Mouse (Mus musculus) heart, postnatal 14 days (tissue): ENCODE data around the gene Cebpzos. TPM values are rescaled to one million over a fixed set of nuclear protein-coding genes. Genes with fewer than 3 reads are reported as not detected.
A peak's percentile ranks its signal among the peaks of the same experiment; 100 is the strongest.

Experiments
- DNase-seq, 2 experiments: peaks; one replicate each; pipeline ENCODE4 v3.0.0; 2021 to 2022
- intact Hi-C: fragments of 180-260 bp; cut with DNase I; formaldehyde crosslinking; loops from one replicate; pipeline ENCODE4 v1.15.1; 2025
- long read RNA-seq, 2 experiments: library from polyadenylated mRNA; stranded (forward); transcript quantifications; one replicate each; pipeline ENCODE4 v2.0.0; 2021
- total RNA-seq, 2 experiments: library from RNA; stranded (reverse); gene quantifications; 2 replicates each; pipeline ENCODE4 v1.2.3; 2021

Gene Cebpzos
- 10 to 100 TPM; 46.0 to 47.5 TPM for total RNA-seq
- long read RNA-seq, experiment 1, transcript Cebpzos-202 (5 exons, 602 nt) = major isoform, 22 of 50 reads
- long read RNA-seq, experiment 1, transcript Cebpzos-201 (5 exons, 753 nt) = minor isoform, 8 of 50 reads
- long read RNA-seq, experiment 1, partial matches to known transcripts = 18 of 50 reads
- long read RNA-seq, experiment 1, other reads (novel, unspliced or antisense) = 2 of 50 reads
- long read RNA-seq, experiment 2, transcript Cebpzos-201 (5 exons, 753 nt) = minor isoform, 6 of 31 reads
- long read RNA-seq, experiment 2, transcript Cebpzos-202 (5 exons, 602 nt) = major isoform, 11 of 31 reads
- long read RNA-seq, experiment 2, partial matches to known transcripts = 14 of 31 reads
- long read RNA-seq, experiment 2, other reads (novel, unspliced or antisense) = 0 of 31 reads

- peak; percentile 81 to 84 for DNase-seq
- intact Hi-C loops = loop anchor here (2.0 kb wide), 1 partner anchor 34 kb away; the partner anchor contains the start of gene Eif2ak2
Measured at GRCm38 (mm10) chr17:78916369-78916813, at the start of gene Cebpzos. Cebpzos (plus strand) TSS chr17:78916500.

DNA sequence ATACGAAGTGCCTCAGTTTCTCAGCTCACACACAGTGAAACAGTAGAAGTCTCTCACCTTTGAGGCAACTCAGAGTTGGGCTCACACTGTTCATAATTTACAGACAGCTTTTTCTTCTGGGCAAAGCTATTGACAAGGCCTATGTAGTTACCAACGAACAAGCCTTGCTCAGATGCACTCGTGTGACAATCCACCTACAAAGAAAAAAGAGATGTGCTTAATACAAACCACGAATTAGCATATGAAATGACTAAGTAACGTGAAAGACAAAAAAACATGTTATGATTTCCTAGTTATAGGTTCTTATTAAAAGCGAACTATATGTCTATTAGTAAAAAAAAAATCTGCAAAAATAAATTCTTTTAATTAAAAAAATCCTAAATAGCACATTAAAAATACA is 42.4 kb upstream of the Cebpzos start:
- intact Hi-C loops = no loop called here
- DNase-seq = no peak

DNA sequence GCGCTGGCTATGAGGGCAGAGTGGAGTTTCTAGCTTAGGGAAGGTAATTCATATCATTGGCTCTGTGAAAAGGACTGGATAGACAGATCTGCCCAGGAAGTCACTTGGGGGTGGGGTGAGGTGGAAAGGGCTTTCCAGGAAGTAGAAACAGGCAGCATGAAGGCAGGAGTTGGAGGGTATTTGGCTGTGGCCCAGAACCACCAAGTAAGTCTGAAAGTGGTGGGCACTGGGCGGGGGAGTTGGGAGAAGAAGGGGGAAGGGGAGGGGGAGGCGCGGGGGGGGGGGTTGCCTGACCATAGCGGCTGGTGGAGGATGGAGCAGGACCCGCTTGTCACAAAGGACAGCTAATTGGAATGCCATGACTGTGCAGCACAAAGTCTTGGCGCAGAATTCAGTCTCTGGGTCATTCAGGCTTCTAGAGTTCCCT is 34.4 kb upstream of the Cebpzos start:
- DNase-seq = no peak

DNA sequence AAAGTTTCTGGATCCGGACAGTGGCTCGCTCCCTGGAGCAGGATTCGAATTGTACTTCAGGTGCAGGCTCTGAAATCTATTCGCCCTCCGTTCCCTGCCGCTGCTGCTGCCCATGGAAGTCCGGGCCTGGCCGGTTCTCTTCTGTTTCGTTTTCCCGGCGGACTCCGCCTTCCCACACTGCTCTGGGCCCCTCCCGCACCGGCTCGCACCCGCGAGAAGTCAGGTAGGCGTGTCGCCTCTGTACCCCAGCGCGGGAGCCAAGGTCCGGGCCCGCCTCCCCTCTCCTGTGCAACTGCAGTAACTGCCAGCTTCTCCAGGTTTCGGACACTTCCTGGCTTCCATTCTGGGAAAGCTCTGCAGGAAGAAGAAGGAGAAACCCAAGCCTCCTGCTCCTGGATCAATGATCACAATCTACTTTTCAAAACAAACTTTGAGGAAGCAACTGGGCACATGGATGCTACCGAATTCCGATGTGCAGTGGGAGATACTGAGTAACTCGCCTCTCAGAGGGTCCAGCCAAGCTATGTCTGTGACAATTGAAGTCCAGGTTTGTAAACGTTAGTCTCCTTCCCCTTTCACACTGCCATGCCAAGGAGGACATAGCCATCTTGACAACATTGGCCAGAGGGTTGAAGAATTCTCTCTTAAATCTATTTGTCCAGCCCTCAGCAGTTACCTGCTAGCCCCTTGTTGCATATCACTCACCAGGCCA is 33.7 kb upstream of the Cebpzos start, which contains the start of gene Eif2ak2:
Eif2ak2 (minus strand) TSS at position 173 of the 712 bp plus-strand sequence.
- DNase-seq = peak; percentile 82 to 88
- intact Hi-C loops = loop anchor here (2.0 kb wide), 1 partner anchor 34 kb away; the partner anchor contains the start of gene Cebpzos

More for the DNA sequence above, 34.4 kb upstream of the Cebpzos start:
- intact Hi-C loops = loop anchor here (2.0 kb wide), 1 partner anchor 35 kb away; the partner anchor contains the start of gene Cebpzos

DNA sequence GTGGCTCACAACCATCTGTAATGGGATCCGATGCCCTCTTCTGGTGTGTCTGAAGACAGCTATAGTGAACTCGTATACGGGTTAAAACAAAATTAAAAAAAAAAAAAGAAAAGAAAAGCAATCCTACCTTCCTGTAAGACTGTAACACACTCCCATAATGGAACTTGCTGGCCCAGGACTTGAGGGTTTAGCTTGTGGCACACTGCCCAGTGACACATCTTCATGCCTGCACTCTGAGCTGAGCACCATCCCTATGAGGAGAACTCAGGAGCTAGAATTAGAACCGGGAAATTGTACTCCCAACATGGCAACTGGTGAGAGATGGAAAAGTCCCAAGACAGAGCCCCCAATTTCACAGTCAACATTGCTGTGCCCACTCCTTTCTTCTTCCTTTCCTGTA is 33.0 kb upstream of the Cebpzos start:
- intact Hi-C loops = loop anchor here (2.0 kb wide), 1 partner anchor 34 kb away; the partner anchor contains the start of gene Cebpzos
- DNase-seq = no peak

DNA sequence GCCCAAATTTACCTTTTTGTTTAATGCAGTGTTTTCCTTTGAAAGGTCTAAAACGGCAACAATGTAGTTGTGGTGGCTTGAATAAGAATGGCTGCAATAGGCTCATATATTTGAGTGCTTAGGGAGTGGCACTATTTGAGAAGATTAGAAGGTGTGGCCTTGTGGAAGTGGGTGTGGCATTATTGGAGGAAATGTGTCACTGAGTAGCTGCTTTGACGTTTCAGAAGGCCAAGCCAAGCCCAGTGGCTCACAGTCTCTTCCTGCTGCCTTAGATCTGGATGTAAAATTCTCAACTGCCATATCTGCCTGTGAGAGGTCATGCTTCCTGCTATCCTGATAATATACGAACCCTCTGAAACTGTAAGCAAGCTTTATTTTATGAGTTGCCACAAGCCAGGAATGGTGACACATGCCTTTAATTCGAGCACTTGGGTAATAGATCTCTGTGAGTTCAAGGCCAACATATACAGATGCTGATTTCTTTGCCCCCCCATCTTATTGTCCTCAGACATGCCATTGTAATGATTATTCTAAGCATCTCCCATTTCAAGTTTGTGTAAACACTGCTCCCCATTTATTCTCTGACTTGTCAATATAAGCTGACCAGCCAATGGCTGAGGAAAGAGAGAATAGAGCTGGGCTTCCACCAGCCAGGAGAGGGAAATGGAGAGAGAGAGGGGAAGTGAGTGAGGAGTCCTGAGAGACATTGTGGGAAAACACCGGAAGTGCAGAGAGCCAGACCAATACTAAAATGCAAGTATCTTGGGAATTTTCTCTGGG is 30.8 kb upstream of the Cebpzos start:
- DNase-seq = no peak
- intact Hi-C loops = no loop called here

DNA sequence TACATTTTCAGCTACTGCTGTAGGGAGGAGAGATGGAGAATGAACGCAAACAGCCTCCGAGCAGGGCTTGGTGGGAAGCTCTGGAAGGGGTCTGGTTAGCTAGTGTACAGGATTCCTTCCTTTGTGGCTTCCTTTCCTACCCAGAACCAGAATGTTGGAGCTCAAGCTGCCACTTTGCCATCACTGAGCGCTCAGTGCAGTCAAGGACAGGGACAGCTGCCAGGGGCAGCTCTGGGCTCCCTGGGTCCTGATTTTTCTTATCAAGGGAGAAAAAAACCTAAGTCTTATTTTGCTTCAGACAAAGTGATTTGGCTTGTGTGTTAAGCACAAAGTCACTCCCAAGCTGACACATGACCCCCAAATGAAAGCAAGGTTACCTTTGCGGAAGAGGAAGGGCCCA is 27.7 kb upstream of the Cebpzos start:
- intact Hi-C loops = no loop called here
- DNase-seq = no peak

GRCm38 (mm10) chr17:78889184-78889583 is 27.1 kb upstream of the Cebpzos start:
- intact Hi-C loops = no loop called here
- DNase-seq = no peak

- no peak for DNase-seq
- intact Hi-C loops = no loop called here
Measured at GRCm38 (mm10) chr17:78891020-78891419, 25.3 kb upstream of the Cebpzos start.

DNA sequence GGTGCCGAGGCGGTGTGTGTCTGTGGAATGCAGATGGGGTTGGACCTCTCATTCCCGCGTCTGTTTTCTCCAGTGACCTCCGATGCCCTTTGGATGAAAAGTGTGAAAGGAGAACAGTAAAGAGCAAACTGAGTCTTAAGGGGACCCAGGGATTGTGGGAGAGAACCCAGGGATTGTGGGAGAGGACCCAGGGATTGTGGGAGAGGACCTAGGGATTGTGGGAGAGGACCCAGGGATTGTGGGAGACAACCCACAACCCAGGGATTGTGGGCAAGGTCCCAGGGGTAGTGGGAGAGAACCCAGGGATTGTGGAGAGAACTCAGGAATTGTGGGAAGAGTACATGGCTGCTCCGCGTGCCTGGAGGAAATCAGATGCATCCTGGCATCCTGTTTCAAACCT is 21.3 kb upstream of the Cebpzos start:
- intact Hi-C loops = no loop called here
- DNase-seq = no peak

- intact Hi-C loops = no loop called here
Measured at GRCm38 (mm10) chr17:78895394-78895793, 20.9 kb upstream of the Cebpzos start.

GRCm38 (mm10) chr17:78903158-78903557 is 13.1 kb upstream of the Cebpzos start:
- no peak for DNase-seq
- intact Hi-C loops = no loop called here

More at GRCm38 (mm10) chr17:78895394-78895793, 20.9 kb upstream of the Cebpzos start:
- peak; percentile 41 to 68 for DNase-seq

- intact Hi-C loops = no loop called here
- no peak for DNase-seq
Measured at GRCm38 (mm10) chr17:78906892-78907291, 9.4 kb upstream of the Cebpzos start, which contains the start of gene Sult6b1. Sult6b1 (minus strand) TSS chr17:78906992.

DNA sequence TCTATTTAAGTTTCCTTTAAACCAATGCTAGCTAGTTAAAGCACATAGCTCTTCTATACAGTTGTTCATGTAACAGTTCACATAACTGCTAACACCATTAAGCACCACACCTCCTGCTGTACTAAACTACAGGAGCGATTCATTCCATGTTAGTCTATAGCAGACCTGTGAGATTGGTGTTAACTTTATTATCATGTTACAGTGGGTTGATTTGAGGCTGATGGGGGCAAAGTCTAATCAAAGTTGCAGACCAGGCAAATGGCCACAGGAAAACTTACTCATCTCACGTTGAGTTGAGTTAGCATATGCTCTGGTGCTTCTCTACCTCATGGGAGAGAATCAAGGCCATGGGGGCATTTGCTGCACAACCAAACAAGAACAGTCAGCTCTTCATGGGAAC is 6.9 kb upstream of the Cebpzos start:
- no peak for DNase-seq
- intact Hi-C loops = no loop called here

DNA sequence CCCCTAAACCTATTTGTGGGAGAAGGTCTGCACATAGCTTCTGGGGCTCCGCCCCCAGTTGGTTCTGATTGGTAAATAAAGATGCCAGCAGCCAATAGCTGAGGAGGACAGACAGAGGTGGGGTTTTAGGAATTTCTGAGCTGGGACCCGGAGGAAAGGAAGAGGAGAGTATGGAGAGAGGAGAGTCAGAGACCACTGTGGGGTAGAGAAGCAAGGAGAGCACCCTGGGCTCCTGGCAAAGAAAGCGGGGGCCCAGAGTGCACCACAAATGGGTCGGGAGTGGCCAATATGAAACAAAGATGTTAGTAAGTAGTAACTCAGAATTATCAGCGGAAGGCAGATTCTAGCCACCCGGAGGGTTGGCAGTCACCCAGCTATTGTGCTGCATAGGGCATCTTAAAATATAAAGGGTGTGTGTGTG is 3.4 kb upstream of the Cebpzos start:
- intact Hi-C loops = no loop called here
- peak in 1 of 2 experiments; percentile 19 for DNase-seq

DNA sequence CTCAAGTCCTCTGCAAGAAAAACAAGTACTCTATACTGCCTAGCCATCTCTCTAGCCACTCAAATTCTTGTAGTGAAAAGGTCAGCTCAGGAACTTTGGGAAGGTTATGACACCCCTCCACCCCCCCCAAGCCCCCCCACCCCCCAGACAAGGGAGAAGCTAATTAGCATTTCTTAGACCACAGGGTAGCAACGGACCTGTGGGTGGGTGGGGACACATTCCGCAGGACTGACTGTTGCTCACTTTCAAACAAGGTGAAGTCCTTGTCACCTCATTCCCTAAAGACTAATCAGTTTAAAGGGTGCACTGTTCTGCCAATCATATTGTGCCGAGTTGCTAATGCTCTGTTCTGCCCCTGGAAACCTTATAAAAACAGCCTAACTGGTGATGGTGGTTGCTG is 2.4 kb upstream of the Cebpzos start:
- intact Hi-C loops = no loop called here
- no peak for DNase-seq

- no peak for DNase-seq
- intact Hi-C loops = loop anchor here (2.0 kb wide), 1 partner anchor 33 kb away; the partner anchor contains the start of gene Eif2ak2
Measured at GRCm38 (mm10) chr17:78915772-78916171, 528 bp upstream of the Cebpzos start.

GRCm38 (mm10) chr17:78916899-78917298 is 599 bp downstream of the Cebpzos start:
- intact Hi-C loops = loop anchor here (2.0 kb wide), 1 partner anchor 34 kb away; the partner anchor contains the start of gene Eif2ak2
- DNase-seq = no peak

- no peak for DNase-seq
- intact Hi-C loops = loop anchor here (2.0 kb wide), 1 partner anchor 35 kb away; the partner anchor contains the start of gene Eif2ak2
Measured at GRCm38 (mm10) chr17:78917696-78918095, 1.4 kb downstream of the Cebpzos start.

DNA sequence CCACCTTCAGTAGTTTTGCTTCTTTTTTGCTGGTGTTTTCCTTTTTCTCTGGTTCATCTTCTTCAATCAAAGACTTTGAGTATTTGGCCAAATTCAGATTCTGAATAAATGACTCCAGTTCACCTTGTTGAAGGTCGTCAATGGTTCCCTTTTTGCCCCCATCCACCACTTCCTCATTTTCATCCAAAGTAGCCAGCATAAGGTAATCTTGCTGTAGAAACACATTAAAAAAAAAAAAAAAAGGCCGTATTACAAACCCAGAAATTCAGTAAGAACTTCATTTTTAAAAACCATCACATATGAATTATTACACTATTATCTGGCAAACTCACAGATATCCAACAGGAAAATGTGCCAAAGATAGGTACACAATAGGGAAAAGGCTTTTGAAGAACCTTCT is 19.6 kb downstream of the Cebpzos start:
- intact Hi-C loops = loop anchor here (5.0 kb wide), 1 partner anchor 86 kb away; the partner anchor contains the start of gene Prkd3
- DNase-seq = no peak
